In the genomic region with DNA sequence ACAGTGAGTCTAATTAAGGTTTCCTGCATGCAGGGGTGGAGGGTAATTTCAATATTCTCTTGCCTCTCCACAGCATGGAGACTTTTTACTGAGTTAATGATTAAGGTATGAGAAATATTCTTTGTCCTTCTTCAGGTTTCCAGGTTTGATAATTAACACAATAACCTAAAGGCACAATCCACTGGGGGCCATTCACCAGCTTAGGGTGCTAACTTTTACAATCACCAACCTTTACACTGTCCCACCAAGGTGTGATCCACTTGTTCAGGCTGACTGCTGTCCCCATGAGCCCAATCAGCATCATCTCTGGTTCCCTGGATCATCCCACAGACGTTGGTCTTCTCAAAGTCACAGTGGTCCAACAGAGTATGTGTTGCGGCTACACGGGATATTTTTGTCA, we compare ENCODE assay signal across 33 mouse cellular contexts. TPM values are rescaled to one million over a fixed set of nuclear protein-coding genes. Genes with fewer than 3 reads are reported as not detected.
A peak's percentile ranks its signal among the peaks of the same experiment; 100 is the strongest.
DNase-seq lines count a peak whose midpoint lies in the region; ATAC-seq lines count a peak whose summit lies in the region.
"Had no signal": no experiment of that assay in that cellular context is flagged by ENCODE, and none has a peak within 500 bp of the region (broad histone marks: within the 10 kb centered on the region; RNA-seq: fewer than 3 reads in every experiment).

No protein-coding gene starts in this region.

- no peak overlapping the region for H3K4me2 ChIP-seq in intestine, embryonic 15.5 days (replicated peaks)
- H3K4me2 ChIP-seq in kidney, embryonic 16.5 days (replicated peaks; ENCODE audit: low read depth, low read length): no peak overlapping the region
- H3K4me2 ChIP-seq: embryonic facial prominence, embryonic 12.5 days; embryonic facial prominence, embryonic 15.5 days; heart, embryonic 12.5 days; heart, embryonic 15.5 days; hindbrain, embryonic 14.5 days had no signal

- peak; percentile 63 for ATAC-seq in intestine, embryonic 15.5 days
- no peak for ATAC-seq in kidney, embryonic 16.5 days (ENCODE audit: low FRiP score, low TSS enrichment)
- ATAC-seq in megakaryocyte-erythroid progenitor cell, adult 5-6 weeks (replicated peaks; ENCODE audit: low FRiP score, low TSS enrichment, poor library complexity, severe bottlenecking): no peak
- ATAC-seq: forebrain, embryonic 14.5 days; forebrain, postnatal 0 days; Patski had no signal

- no peak overlapping the region for H3K4me3 ChIP-seq in intestine, embryonic 15.5 days (replicated peaks)
- no peak overlapping the region for H3K4me3 ChIP-seq in kidney, embryonic 16.5 days (ENCODE audit: low read length)
- H3K4me3 ChIP-seq: embryonic facial prominence, embryonic 12.5 days; embryonic facial prominence, embryonic 15.5 days; gastrocnemius, adult 2 months; heart, embryonic 12.5 days; heart, embryonic 15.5 days had no signal

- no peak overlapping the region for H3K9ac ChIP-seq in intestine, embryonic 15.5 days
- no peak overlapping the region for H3K9ac ChIP-seq in kidney, embryonic 16.5 days (replicated peaks; ENCODE audit: low read length)
- H3K9ac ChIP-seq: embryonic facial prominence, embryonic 12.5 days; embryonic facial prominence, embryonic 15.5 days; forebrain, postnatal 0 days; heart, embryonic 12.5 days; heart, embryonic 15.5 days; hindbrain, embryonic 14.5 days had no signal

- no peak overlapping the region for H3K27ac ChIP-seq in intestine, embryonic 15.5 days
- H3K27ac ChIP-seq in kidney, embryonic 16.5 days (ENCODE audit: low read length): peak overlapping the region; percentile 68
- H3K27ac ChIP-seq: embryonic facial prominence, embryonic 12.5 days; embryonic facial prominence, embryonic 15.5 days; gastrocnemius, adult 2 months; heart, embryonic 15.5 days; hindbrain, embryonic 14.5 days had no signal

- DNase-seq in heart, adult 11 months: peak; percentile 50
- no peak for DNase-seq in heart, postnatal 36 days
- peak; percentile 33 to 35 for DNase-seq in kidney, adult 8-10 months
- DNase-seq in kidney, postnatal 10 days: no peak
- DNase-seq in Muller cell, postnatal 12 days (ENCODE audit: inconsistent ontology term): no peak
- DNase-seq: adrenal gland, postnatal 10 days; adrenal gland, postnatal 36 days; cerebellum, adult 11 months; cerebellum, adult 2 months; cerebellum, adult 9-11 months; cerebellum, postnatal 25 days; forebrain, postnatal 0 days; gastrocnemius, adult 2 months; gastrocnemius, postnatal 14 days; heart, adult 18-20 months; heart, postnatal 10 days; heart, postnatal 4 days had no signal

- 80% methylated on average over 3 of the region's 3 CpGs for WGBS in intestine, embryonic 15.5 days
- WGBS in kidney, embryonic 16.5 days: 80% methylated on average over 3 of the region's 3 CpGs

- H3K9me3 ChIP-seq in intestine, embryonic 15.5 days: no peaks in the 10 kb centered on the region
- no peaks in the 10 kb centered on the region for H3K9me3 ChIP-seq in kidney, embryonic 16.5 days (ENCODE audit: low read length)
- H3K9me3 ChIP-seq: embryonic facial prominence, embryonic 12.5 days; embryonic facial prominence, embryonic 15.5 days; heart, embryonic 12.5 days; heart, embryonic 15.5 days had no signal

- intact Hi-C loops in heart, postnatal 36 days (cut with DNase I): no loop called here

- H3K27me3 ChIP-seq in intestine, embryonic 15.5 days (replicated peaks): no peaks in the 10 kb centered on the region
- H3K27me3 ChIP-seq in kidney, embryonic 16.5 days (ENCODE audit: insufficient read depth, low read length): no peaks in the 10 kb centered on the region
- H3K27me3 ChIP-seq: embryonic facial prominence, embryonic 12.5 days; embryonic facial prominence, embryonic 15.5 days; heart, embryonic 12.5 days; heart, embryonic 15.5 days; Patski had no signal

- H3K4me1 ChIP-seq in intestine, embryonic 15.5 days (replicated peaks): no peaks in the 10 kb centered on the region
- 0 out of 2 replicates have a peak, but pooled peaks cover 6% of the 10 kb centered on the region for H3K4me1 ChIP-seq in kidney, embryonic 16.5 days (ENCODE audit: insufficient read depth, low read length)
- H3K4me1 ChIP-seq: embryonic facial prominence, embryonic 12.5 days; embryonic facial prominence, embryonic 15.5 days; heart, embryonic 12.5 days; heart, embryonic 15.5 days had no signal

- H3K36me3 ChIP-seq in intestine, embryonic 15.5 days: no peaks in the 10 kb centered on the region
- H3K36me3 ChIP-seq in kidney, embryonic 16.5 days (ENCODE audit: insufficient read depth, low read length): no peaks in the 10 kb centered on the region
- H3K36me3 ChIP-seq: embryonic facial prominence, embryonic 12.5 days; embryonic facial prominence, embryonic 15.5 days; heart, embryonic 12.5 days; heart, embryonic 15.5 days had no signal

RNA-seq across cellular contexts. Expression of a gene that starts 16.6 kb away (rescaled TPM):
- total RNA-seq in heart, postnatal 36 days (2021): not detected
- 33.1 and 34.9 TPM in 2 replicates for polyA plus RNA-seq in intestine, embryonic 15.5 days (2015; fragmentation: Nextera tagmentation; extraction: Ambion mirVana)
- 63.4 and 71.3 TPM in 2 replicates for polyA plus RNA-seq in kidney, embryonic 16.5 days (2015; fragmentation: Nextera tagmentation; extraction: Ambion mirVana)
- total RNA-seq in megakaryocyte-erythroid progenitor cell, adult 5-6 weeks (2014; fragmentation: Nextera tagmentation): not detected in 2 replicates
- total RNA-seq in megakaryocyte-erythroid progenitor cell, adult 5-6 weeks (2017): not detected in 2 replicates
- total RNA-seq: adrenal gland, postnatal 36 days; common myeloid progenitor, adult 5-6 weeks; ES-E14; forebrain, postnatal 0 days; gastrocnemius, adult 2 months; gastrocnemius, postnatal 14 days; gastrocnemius, postnatal 4 days; heart, adult 18-20 months; heart, postnatal 10 days; heart, postnatal 4 days had no signal
- polyA plus RNA-seq: cerebellum, adult 2 months; embryonic facial prominence, embryonic 12.5 days; forebrain, embryonic 11.5 days; forebrain, embryonic 14.5 days; heart, embryonic 12.5 days; heart, embryonic 15.5 days; hindbrain, embryonic 11.5 days had no signal

RNA-seq across cellular contexts. Expression of a gene that starts 57.5 kb away (rescaled TPM):
- total RNA-seq in heart, postnatal 36 days (2021): not detected
- 0.18 TPM in 1 of 2 replicates, not detected in the other for polyA plus RNA-seq in intestine, embryonic 15.5 days (2015; fragmentation: Nextera tagmentation; extraction: Ambion mirVana)
- 0.47 TPM in 1 of 2 replicates, not detected in the other for polyA plus RNA-seq in kidney, embryonic 16.5 days (2015; fragmentation: Nextera tagmentation; extraction: Ambion mirVana)
- total RNA-seq in megakaryocyte-erythroid progenitor cell, adult 5-6 weeks (2014; fragmentation: Nextera tagmentation): not detected in 2 replicates
- total RNA-seq in megakaryocyte-erythroid progenitor cell, adult 5-6 weeks (2017): not detected in 2 replicates
- total RNA-seq: adrenal gland, adult 18-20 months; adrenal gland, postnatal 10 days; adrenal gland, postnatal 36 days; common myeloid progenitor, adult 5-6 weeks; ES-E14; forebrain, postnatal 0 days; gastrocnemius, adult 2 months; gastrocnemius, postnatal 14 days; gastrocnemius, postnatal 4 days; heart, postnatal 10 days; heart, postnatal 4 days had no signal
- polyA plus RNA-seq: embryonic facial prominence, embryonic 12.5 days; forebrain, embryonic 11.5 days; heart, embryonic 12.5 days; heart, embryonic 15.5 days; Patski had no signal

Comparison
In these comparisons a context has a peak if more than half of its experiments do, and no peak if none do; other contexts are left out.
1. DNase-seq: peak in heart, adult 11 months (single experiment) and kidney, adult 8-10 months (2 of 2); none in heart, postnatal 36 days (0 of 2), kidney, postnatal 10 days (single experiment) and Muller cell, postnatal 12 days (single experiment).